In genomic region chr2:166448161-166448560, GRCm38 (mm10) we compare ENCODE assay signal across 8 mouse cellular contexts.
A peak's percentile ranks its signal among the peaks of the same experiment; 100 is the strongest.
DNase-seq lines count a peak whose midpoint lies in the region; ATAC-seq lines count a peak whose summit lies in the region.

No protein-coding gene starts in this region.

- peak; percentile 85 for DNase-seq in left cerebral cortex, postnatal 4 days
- no peak for DNase-seq in left cerebral cortex, adult 11 months (ENCODE audit: low spot score)
- DNase-seq in adrenal gland, adult (ENCODE audit: inconsistent age in 2 of 2, low spot score in 1 of 2), result peak; percentile 79 to 89
- peak; percentile 49 to 52 for DNase-seq in cerebellum, postnatal 36 days
- DNase-seq in limb, embryonic 10.5 days (ENCODE audit: low spot score), result no peak
- no peak for DNase-seq in retina, embryonic 14.5 days (ENCODE audit: low spot score)

- H3K27ac ChIP-seq in heart, embryonic 14.5 days (replicated peaks in 1 of 2; ENCODE audit: control insufficient read depth in 1 of 2, insufficient read depth in 1 of 2, low read depth in 2 of 2, low read length in 2 of 2), result peak overlapping the region; percentile 20 to 67
- peak overlapping the region; percentile 84 for H3K27ac ChIP-seq in limb, embryonic 10.5 days

- WGBS in heart, embryonic 14.5 days, result 37% methylated on average over 11 of the region's 11 CpGs
- WGBS in limb, embryonic 10.5 days, result 40% methylated on average over 11 of the region's 11 CpGs

- no peak overlapping the region for H3K4me3 ChIP-seq in heart, embryonic 14.5 days (ENCODE audit: control insufficient read depth in 1 of 2, insufficient read depth in 1 of 2, low read depth in 1 of 2, low read length in 2 of 2)
- H3K4me3 ChIP-seq in limb, embryonic 10.5 days, result no peak overlapping the region

- no peaks in the 10 kb centered on the region for H3K27me3 ChIP-seq in heart, embryonic 14.5 days (ENCODE audit: control insufficient read depth, insufficient read depth, low read length)
- H3K27me3 ChIP-seq in limb, embryonic 10.5 days (ENCODE audit: low read depth, poor library complexity, severe bottlenecking), result no peaks in the 10 kb centered on the region

- intact Hi-C loops in left cerebral cortex, postnatal 4 days (cut with DNase I), result loop anchor here (10.0 kb wide), 1 partner anchor 293 kb away; the partner anchor contains the start of gene Sulf2

- H3K4me2 ChIP-seq in heart, embryonic 14.5 days (ENCODE audit: low read length), result no peak overlapping the region

- 0 out of 2 replicates have a peak overlapping the region, but pooled peaks have one; percentile 18 for H3K9ac ChIP-seq in heart, embryonic 14.5 days (ENCODE audit: low read length)

- peaks cover 30 to 39% of the 10 kb centered on the region in 2 experiments for H3K4me1 ChIP-seq in heart, embryonic 14.5 days (ENCODE audit: control insufficient read depth in 2 of 2, insufficient read depth in 2 of 2, low read length in 2 of 2)
- H3K4me1 ChIP-seq in limb, embryonic 10.5 days, result peaks cover 83% of the 10 kb centered on the region

- H3K9me3 ChIP-seq in heart, embryonic 14.5 days (ENCODE audit: control insufficient read depth, low read length), result no peaks in the 10 kb centered on the region
- H3K9me3 ChIP-seq in limb, embryonic 10.5 days (replicated peaks), result no peaks in the 10 kb centered on the region

- ATAC-seq in heart, embryonic 14.5 days (ENCODE audit: insufficient number of reproducible peaks, insufficient read depth, low FRiP score, low read depth), result no peak
- no peak for ATAC-seq in monocyte, adult 5-6 weeks (replicated peaks; ENCODE audit: insufficient number of reproducible peaks, low FRiP score, low TSS enrichment, poor library complexity, severe bottlenecking)

- H3K36me3 ChIP-seq in heart, embryonic 14.5 days (ENCODE audit: control insufficient read depth, insufficient read depth, low read length), result no peaks in the 10 kb centered on the region
- no peaks in the 10 kb centered on the region for H3K36me3 ChIP-seq in limb, embryonic 10.5 days

Comparison
In these comparisons a context has a peak if more than half of its experiments do, and no peak if none do; other contexts are left out.
1. DNase-seq: peak in left cerebral cortex, postnatal 4 days (single experiment), adrenal gland, adult (2 of 2) and cerebellum, postnatal 36 days (2 of 2); none in left cerebral cortex, adult 11 months (single experiment), limb, embryonic 10.5 days (single experiment) and retina, embryonic 14.5 days (single experiment).